Mouse (Mus musculus) heart, embryonic 14.5 days (tissue): ENCODE data around the gene Heatr1. TPM values are rescaled to one million over a fixed set of nuclear protein-coding genes. Genes with fewer than 3 reads are reported as not detected.
"Not testable (repeated sequence)": the region's sequence is repeated elsewhere in the genome, so short reads cannot be mapped to it uniquely, and the experiment has no call there.

Experiments
- ATAC-seq: fragments of 200-750 bp; cut with Nextera tagmentation; 2 replicates; pipeline ENCODE4 v1.8.0; 2017; ENCODE audit warnings: low read depth, moderate TSS enrichment; ENCODE audit not compliant: insufficient number of reproducible peaks, insufficient read depth, low FRiP score
- H3K27ac ChIP-seq, 2 experiments: fragments of 200-500 bp in 1 of 2; fragments of 300-500 bp in 1 of 2; sonication (generic) in 1 of 2; replicated peaks in 1 of 2; 2 replicates each; pipeline ENCODE4 v1.5.1; 2012 to 2014; ENCODE audit warnings: low read depth in 2 of 2, low read length in 2 of 2, control low read depth in 1 of 2, mild to moderate bottlenecking in 1 of 2, mixed read lengths in 1 of 2; ENCODE audit not compliant: control insufficient read depth in 1 of 2, insufficient read depth in 1 of 2
- H3K27me3 ChIP-seq: fragments of 300-500 bp; sonication (generic); 2 replicates; pipeline ENCODE4 v1.6.1; 2014; ENCODE audit warnings: mild to moderate bottlenecking, low read length, control low read depth; ENCODE audit not compliant: control insufficient read depth, insufficient read depth
- H3K36me3 ChIP-seq: fragments of 300-500 bp; sonication (generic); 2 replicates; pipeline ENCODE4 v1.6.1; 2014; ENCODE audit warnings: mild to moderate bottlenecking, control low read depth, low read length, mixed read lengths; ENCODE audit not compliant: control insufficient read depth, insufficient read depth
- H3K4me1 ChIP-seq, 2 experiments: fragments of 200-500 bp in 1 of 2; fragments of 300-500 bp in 1 of 2; sonication (generic) in 1 of 2; 2 replicates each; pipeline ENCODE4 v1.6.1; 2012 to 2014; ENCODE audit warnings: low read length in 2 of 2, control low read depth in 1 of 2, mixed read lengths in 1 of 2; ENCODE audit not compliant: control insufficient read depth in 2 of 2, insufficient read depth in 2 of 2
- H3K4me2 ChIP-seq: fragments of 300-500 bp; sonication (generic); 2 replicates; pipeline ENCODE4 v1.6.1; 2014; ENCODE audit warnings: mild to moderate bottlenecking, low read length
- H3K4me3 ChIP-seq, 2 experiments: fragments of 200-500 bp in 1 of 2; fragments of 300-500 bp in 1 of 2; sonication (generic) in 1 of 2; 2 replicates each; pipeline ENCODE4 v1.5.1; 2012 to 2014; ENCODE audit warnings: low read length in 2 of 2, mild to moderate bottlenecking in 2 of 2, control low read depth in 1 of 2, low read depth in 1 of 2, moderate library complexity in 1 of 2; ENCODE audit not compliant: control insufficient read depth in 1 of 2, insufficient read depth in 1 of 2
- H3K9ac ChIP-seq: fragments of 300-500 bp; sonication (generic); 2 replicates; pipeline ENCODE4 v1.6.1; 2014; ENCODE audit warnings: mild to moderate bottlenecking, low read length
- H3K9me3 ChIP-seq: fragments of 300-500 bp; sonication (generic); 2 replicates; pipeline ENCODE4 v1.6.1; 2016; ENCODE audit warnings: low read length, control low read depth; ENCODE audit not compliant: control insufficient read depth
- WGBS: fragments of 180-500 bp; shearing (Covaris S2); extraction: QIAGEN DNeasy Blood & Tissue Kit; methylation state at CpG from one replicate; pipeline ENCODE4 v1.1.7; 2014; 5-methylcytosine and 5-hydroxymethylcytosine counted together
- polyA plus RNA-seq: library from polyadenylated mRNA; unstranded; fragments of >200 nt; fragmentation: Nextera tagmentation; extraction: Ambion mirVana; gene quantifications from 2 replicates; pipeline ENCODE4 v1.2.1, GENCODE M21; 2014

Gene Heatr1
- polyA plus RNA-seq, 1 experiment from 2014 or later = 9.9 TPM

- Histone ChIP-seq H3K9me3 (no peaks in the 10 kb centered on the region), H3K4me2 (no peak overlapping the region), H3K27ac (no peak overlapping the region), H3K27me3 (no peaks in the 10 kb centered on the region), H3K4me1 (peaks cover 0 to 3% of the 10 kb centered on the region in 2 experiments; a peak in 1 of 4 replicates), H3K4me3 (no peak overlapping the region), H3K36me3 (peaks cover 62% of the 10 kb centered on the region), H3K9ac (no peak overlapping the region)
- no peak for ATAC-seq
- WGBS = 84% methylated on average over 7 of the region's 7 CpGs
Observed at GRCm38 (mm10) chr13:12454686-12455390, 60.0 kb downstream of the Heatr1 start.

GRCm38 (mm10) chr13:12456711-12457110 lies 61.9 kb downstream of the Heatr1 start:
- Histone ChIP-seq H3K4me3 (no peak overlapping the region), H3K27me3 (no peaks in the 10 kb centered on the region), H3K27ac (no peak overlapping the region), H3K4me1 (peaks cover under 1 to 6% of the 10 kb centered on the region in 2 experiments; a peak in 2 of 4 replicates), H3K9me3 (no peaks in the 10 kb centered on the region), H3K4me2 (no peak overlapping the region), H3K36me3 (peaks cover 49% of the 10 kb centered on the region), H3K9ac (no peak overlapping the region)
- 71% methylated on average over 7 of the region's 7 CpGs for WGBS
- no peak for ATAC-seq

GRCm38 (mm10) chr13:12460443-12460842 lies 65.6 kb downstream of the Heatr1 start:
- no peak for ATAC-seq
- 5% methylated on average over 8 of the region's 8 CpGs for WGBS
- H3K9me3 ChIP-seq = no peaks in the 10 kb centered on the region
- H3K4me1 ChIP-seq = peaks cover 5 to 13% of the 10 kb centered on the region in 2 experiments; a peak in 3 of 4 replicates
- peak overlapping the region; percentile 58 to 76 for H3K27ac ChIP-seq
- peak overlapping the region; percentile 82 for H3K9ac ChIP-seq
- H3K4me2 ChIP-seq = peak overlapping the region; percentile 80
- peak overlapping the region; percentile 72 to 93 for H3K4me3 ChIP-seq
- H3K27me3 ChIP-seq = no peaks in the 10 kb centered on the region
- peaks cover 13% of the 10 kb centered on the region; the same call in 1 of the 2 replicates for H3K36me3 ChIP-seq

GRCm38 (mm10) chr13:12460881-12461729 lies 66.3 kb downstream of the Heatr1 start:
- Histone ChIP-seq H3K27me3 (no peaks in the 10 kb centered on the region), H3K9ac (peak overlapping the region; percentile 82), H3K27ac (peak overlapping the region; percentile 58 to 76), H3K4me2 (peak overlapping the region; percentile 80), H3K4me3 (peak overlapping the region; percentile 72 to 93), H3K4me1 (peaks cover 5 to 13% of the 10 kb centered on the region in 2 experiments; a peak in 3 of 4 replicates), H3K36me3 (peaks cover 9% of the 10 kb centered on the region; the same call in 1 of the 2 replicates), H3K9me3 (no peaks in the 10 kb centered on the region)
- whole genome bisulfite sequencing = under 1% methylated on average over 58 of the region's 59 CpGs
- peak; percentile 95 for ATAC-seq

- H3K9me3 ChIP-seq = no peaks in the 10 kb centered on the region
- peaks cover 5 to 13% of the 10 kb centered on the region in 2 experiments; a peak in 3 of 4 replicates for H3K4me1 ChIP-seq
- H3K4me3 ChIP-seq = peak overlapping the region; percentile 72 to 93
- H3K27me3 ChIP-seq = no peaks in the 10 kb centered on the region
- peak overlapping the region; percentile 80 for H3K4me2 ChIP-seq
- H3K36me3 ChIP-seq = 0 out of 2 replicates have a peak, but pooled peaks cover 5% of the 10 kb centered on the region
- whole genome bisulfite sequencing = 3% methylated on average over 7 of the region's 7 CpGs
- ATAC-seq = peak; percentile 12; the same call in 1 of the 2 replicates
- peak overlapping the region; percentile 82 for H3K9ac ChIP-seq
- peak overlapping the region; percentile 50 to 60; a peak in 2 of 4 replicates for H3K27ac ChIP-seq
Observed at GRCm38 (mm10) chr13:12461730-12462119, 66.9 kb downstream of the Heatr1 start.

GRCm38 (mm10) chr13:12462623-12463022 lies 67.8 kb downstream of the Heatr1 start:
- Histone ChIP-seq H3K4me2 (no peak overlapping the region), H3K36me3 (0 out of 2 replicates have a peak, but pooled peaks cover 3% of the 10 kb centered on the region), H3K9me3 (no peaks in the 10 kb centered on the region), H3K27me3 (no peaks in the 10 kb centered on the region), H3K9ac (no peak overlapping the region), H3K4me1 (peaks cover 5 to 13% of the 10 kb centered on the region in 2 experiments; a peak in 3 of 4 replicates), H3K27ac (no peak overlapping the region), H3K4me3 (no peak overlapping the region)
- ATAC-seq = no peak
- WGBS = 62% methylated on average over 4 of the region's 4 CpGs

- not testable (repeated sequence) for H3K4me3 ChIP-seq, H3K27me3 ChIP-seq, H3K9ac ChIP-seq, H3K9me3 ChIP-seq, H3K36me3 ChIP-seq, H3K4me2 ChIP-seq, H3K27ac ChIP-seq, ATAC-seq
- peaks cover 5 to 13% of the 10 kb centered on the region in 2 experiments; a peak in 3 of 4 replicates for H3K4me1 ChIP-seq
- WGBS = 80% methylated on average over 6 of the region's 6 CpGs
Observed at GRCm38 (mm10) chr13:12464159-12464558, 69.3 kb downstream of the Heatr1 start.
